Mouse (Mus musculus): Measurements from ENCODE around the gene Rab19.
"Not testable (repeated sequence)": the region's sequence is repeated elsewhere in the genome, so short reads cannot be mapped to it uniquely, and the experiment has no call there.

Gene Rab19

GRCm38 (mm10) chr6:39429007-39429788, 48.2 kb downstream of the Rab19 start:
- DNase-seq (ENCODE audit: low spot score in 2 of 2), result no peak

- DNase-seq (ENCODE audit: low spot score in 2 of 2), result no peak
These were observed 49.7 kb downstream of the Rab19 start for GRCm38 (mm10) chr6:39430722-39431121.

GRCm38 (mm10) chr6:39433174-39433573, 52.2 kb downstream of the Rab19 start:
- DNase-seq (ENCODE audit: low spot score in 2 of 2), result no peak

- DNase-seq (ENCODE audit: low spot score in 2 of 2), result no peak
These were observed 52.7 kb downstream of the Rab19 start for GRCm38 (mm10) chr6:39433701-39434100.

GRCm38 (mm10) chr6:39434111-39434885, 53.3 kb downstream of the Rab19 start:
- DNase-seq (ENCODE audit: low spot score in 2 of 2), result no peak

GRCm38 (mm10) chr6:39434886-39435492, 54.0 kb downstream of the Rab19 start:
- DNase-seq (ENCODE audit: low spot score in 2 of 2), result no peak

GRCm38 (mm10) chr6:39435875-39436274, 54.9 kb downstream of the Rab19 start:
- DNase-seq (ENCODE audit: low spot score in 2 of 2), result no peak

- not testable (repeated sequence) for DNase-seq (ENCODE audit: low spot score in 2 of 2)
These were observed 56.5 kb downstream of the Rab19 start for GRCm38 (mm10) chr6:39437519-39437918.

Measured in heart, adult 9 months (tissue).